ENCODE assay signal across 8 mouse cellular contexts in the genomic region with DNA sequence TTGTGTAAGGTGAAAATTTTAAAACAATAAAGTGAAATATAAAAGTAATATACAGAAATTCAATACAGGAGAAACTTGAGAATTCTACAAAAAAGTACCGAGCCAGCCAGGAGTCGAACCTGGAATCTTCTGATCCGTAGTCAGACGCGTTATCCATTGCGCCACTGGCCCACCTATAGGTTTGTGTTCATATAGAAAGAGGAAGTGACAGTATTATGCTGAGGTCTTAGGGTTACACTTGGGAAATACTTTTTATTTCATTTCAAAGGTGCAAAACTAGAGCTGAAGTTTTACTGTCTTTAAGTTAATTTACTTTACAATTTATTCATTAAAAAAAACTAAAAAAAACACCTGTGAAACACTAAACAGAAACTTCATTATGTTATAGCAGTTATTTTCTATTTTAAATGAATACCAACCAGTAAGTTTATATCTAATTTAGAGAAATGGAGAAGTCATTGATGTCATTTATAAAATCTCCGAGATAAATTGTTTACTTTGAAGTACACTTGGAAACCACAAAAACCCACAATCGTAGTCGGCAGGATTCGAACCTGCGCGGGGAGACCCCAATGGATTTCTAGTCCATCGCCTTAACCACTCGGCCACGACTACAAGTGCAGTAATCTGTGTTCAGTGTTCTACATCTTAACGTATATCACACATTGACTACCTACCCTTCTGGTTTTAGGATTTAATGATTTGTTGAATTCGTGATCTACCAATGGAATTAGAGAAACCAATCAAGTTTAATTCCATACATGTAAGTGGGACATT. TPM values are rescaled to one million over a fixed set of nuclear protein-coding genes. Genes with fewer than 3 reads are reported as not detected.
A peak's percentile ranks its signal among the peaks of the same experiment; 100 is the strongest.
DNase-seq lines count a peak whose midpoint lies in the region; ATAC-seq lines count a peak whose summit lies in the region.

No protein-coding gene starts in this region.

- peaks cover 53% of the 10 kb centered on the region for H3K4me1 ChIP-seq in midbrain, embryonic 10.5 days
- peaks cover 16% of the 10 kb centered on the region for H3K4me1 ChIP-seq in midbrain, embryonic 13.5 days (replicated peaks)
- H3K4me1 ChIP-seq in kidney, embryonic 16.5 days (ENCODE audit: insufficient read depth, low read length) = peaks cover 18% of the 10 kb centered on the region; the same call in 1 of the 2 replicates
- H3K4me1 ChIP-seq in liver, embryonic 13.5 days (replicated peaks) = peaks cover 69% of the 10 kb centered on the region

- H3K27me3 ChIP-seq in midbrain, embryonic 10.5 days (ENCODE audit: low read depth, poor library complexity, severe bottlenecking) = no peaks in the 10 kb centered on the region
- H3K27me3 ChIP-seq in midbrain, embryonic 13.5 days = peaks cover 24% of the 10 kb centered on the region
- H3K27me3 ChIP-seq in kidney, embryonic 16.5 days (ENCODE audit: insufficient read depth, low read length) = no peaks in the 10 kb centered on the region
- H3K27me3 ChIP-seq in liver, embryonic 13.5 days = no peaks in the 10 kb centered on the region

- H3K4me3 ChIP-seq in midbrain, embryonic 10.5 days = peak overlapping the region; percentile 45
- H3K4me3 ChIP-seq in midbrain, embryonic 13.5 days (replicated peaks) = no peak overlapping the region
- H3K4me3 ChIP-seq in kidney, embryonic 16.5 days (ENCODE audit: low read length) = peak overlapping the region; percentile 6; the same call in 1 of the 2 replicates
- H3K4me3 ChIP-seq in liver, embryonic 13.5 days (replicated peaks) = peak overlapping the region; percentile 58

- no peaks in the 10 kb centered on the region for H3K9me3 ChIP-seq in midbrain, embryonic 10.5 days (replicated peaks)
- no peaks in the 10 kb centered on the region for H3K9me3 ChIP-seq in midbrain, embryonic 13.5 days
- H3K9me3 ChIP-seq in kidney, embryonic 16.5 days (ENCODE audit: low read length) = no peaks in the 10 kb centered on the region
- H3K9me3 ChIP-seq in liver, embryonic 13.5 days (replicated peaks) = no peaks in the 10 kb centered on the region

- no peak for ATAC-seq in midbrain, embryonic 13.5 days
- peak; percentile 69; the same call in 1 of the 2 replicates for ATAC-seq in kidney, embryonic 16.5 days (ENCODE audit: low FRiP score, low TSS enrichment)
- ATAC-seq in liver, embryonic 13.5 days (ENCODE audit: low read depth) = peak; percentile 79

- H3K27ac ChIP-seq in midbrain, embryonic 10.5 days (replicated peaks) = no peak overlapping the region
- no peak overlapping the region for H3K27ac ChIP-seq in midbrain, embryonic 13.5 days
- no peak overlapping the region for H3K27ac ChIP-seq in kidney, embryonic 16.5 days (ENCODE audit: low read length)
- no peak overlapping the region for H3K27ac ChIP-seq in liver, embryonic 13.5 days

- WGBS in midbrain, embryonic 10.5 days = under 1% methylated on average over 17 of the region's 17 CpGs
- WGBS in midbrain, embryonic 13.5 days = under 1% methylated on average over 17 of the region's 17 CpGs
- 2% methylated on average over 17 of the region's 17 CpGs for WGBS in kidney, embryonic 16.5 days
- WGBS in liver, embryonic 13.5 days (ENCODE audit: insufficient replicate concordance) = under 1% methylated on average over 17 of the region's 17 CpGs

- DNase-seq in midbrain, embryonic 10.5 days (ENCODE audit: low spot score) = peak; percentile 82
- DNase-seq in cerebellum, adult 9-11 months = peak; percentile 22
- DNase-seq in frontal cortex, postnatal 25 days (ENCODE audit: low spot score in 2 of 2) = peak; percentile 61 to 78
- DNase-seq in liver, embryonic 13.5 days = peak; percentile 88
- peak; percentile 75 for DNase-seq in retina, postnatal 1 day
- no peak for DNase-seq in urinary bladder, adult 18-20 months (ENCODE audit: low spot score in 2 of 2)

- H3K36me3 ChIP-seq in midbrain, embryonic 10.5 days = no peaks in the 10 kb centered on the region
- H3K36me3 ChIP-seq in midbrain, embryonic 13.5 days = no peaks in the 10 kb centered on the region
- no peaks in the 10 kb centered on the region for H3K36me3 ChIP-seq in kidney, embryonic 16.5 days (ENCODE audit: insufficient read depth, low read length)
- H3K36me3 ChIP-seq in liver, embryonic 13.5 days = no peaks in the 10 kb centered on the region

- no peak overlapping the region for H3K9ac ChIP-seq in midbrain, embryonic 13.5 days (replicated peaks)
- no peak overlapping the region for H3K9ac ChIP-seq in kidney, embryonic 16.5 days (replicated peaks; ENCODE audit: low read length)
- H3K9ac ChIP-seq in liver, embryonic 13.5 days = no peak overlapping the region

- no peak overlapping the region for H3K4me2 ChIP-seq in midbrain, embryonic 13.5 days (replicated peaks)
- H3K4me2 ChIP-seq in kidney, embryonic 16.5 days (replicated peaks; ENCODE audit: low read depth, low read length) = peak overlapping the region; percentile 45; the same call in 1 of the 2 replicates
- H3K4me2 ChIP-seq in liver, embryonic 13.5 days = peak overlapping the region; percentile 76

RNA-seq across cellular contexts. Expression of a gene that starts 12.0 kb away (rescaled TPM):
- polyA plus RNA-seq in midbrain, embryonic 10.5 days (2016; fragmentation: Nextera tagmentation; extraction: Ambion mirVana) = 0.26 and 0.38 TPM in 2 replicates
- polyA plus RNA-seq in midbrain, embryonic 13.5 days (2015; fragmentation: Nextera tagmentation; extraction: Ambion mirVana) = 0.13 TPM in 2 replicates
- 0.50 and 0.54 TPM in 2 replicates for polyA plus RNA-seq in kidney, embryonic 16.5 days (2015; fragmentation: Nextera tagmentation; extraction: Ambion mirVana)
- polyA plus RNA-seq in liver, embryonic 13.5 days (2015; fragmentation: Nextera tagmentation; extraction: Ambion mirVana) = not detected in 2 replicates

RNA-seq across cellular contexts. Expression of a gene that starts 30.2 kb away (rescaled TPM):
- polyA plus RNA-seq in midbrain, embryonic 10.5 days (2016; fragmentation: Nextera tagmentation; extraction: Ambion mirVana) = 2.0 and 4.1 TPM in 2 replicates
- 6.4 and 7.4 TPM in 2 replicates for polyA plus RNA-seq in midbrain, embryonic 13.5 days (2015; fragmentation: Nextera tagmentation; extraction: Ambion mirVana)
- polyA plus RNA-seq in kidney, embryonic 16.5 days (2015; fragmentation: Nextera tagmentation; extraction: Ambion mirVana) = 4.5 and 5.6 TPM in 2 replicates
- polyA plus RNA-seq in liver, embryonic 13.5 days (2015; fragmentation: Nextera tagmentation; extraction: Ambion mirVana) = 3.8 and 5.9 TPM in 2 replicates

RNA-seq across cellular contexts. Expression of a gene that starts 33.1 kb away (rescaled TPM):
- polyA plus RNA-seq in midbrain, embryonic 10.5 days (2016; fragmentation: Nextera tagmentation; extraction: Ambion mirVana) = 4.7 and 9.5 TPM in 2 replicates
- polyA plus RNA-seq in midbrain, embryonic 13.5 days (2015; fragmentation: Nextera tagmentation; extraction: Ambion mirVana) = 1.3 and 3.0 TPM in 2 replicates
- polyA plus RNA-seq in kidney, embryonic 16.5 days (2015; fragmentation: Nextera tagmentation; extraction: Ambion mirVana) = 4.3 TPM in 2 replicates
- 7.7 and 13.6 TPM in 2 replicates for polyA plus RNA-seq in liver, embryonic 13.5 days (2015; fragmentation: Nextera tagmentation; extraction: Ambion mirVana)

RNA-seq across cellular contexts. Expression of a gene that starts 34.6 kb away (rescaled TPM):
- 5.5 and 5.6 TPM in 2 replicates for polyA plus RNA-seq in midbrain, embryonic 10.5 days (2016; fragmentation: Nextera tagmentation; extraction: Ambion mirVana)
- polyA plus RNA-seq in midbrain, embryonic 13.5 days (2015; fragmentation: Nextera tagmentation; extraction: Ambion mirVana) = 3.1 and 5.3 TPM in 2 replicates
- 4.6 and 6.0 TPM in 2 replicates for polyA plus RNA-seq in kidney, embryonic 16.5 days (2015; fragmentation: Nextera tagmentation; extraction: Ambion mirVana)
- 10.3 and 17.1 TPM in 2 replicates for polyA plus RNA-seq in liver, embryonic 13.5 days (2015; fragmentation: Nextera tagmentation; extraction: Ambion mirVana)

RNA-seq across cellular contexts. Expression of a gene that starts 34.9 kb away (rescaled TPM):
- polyA plus RNA-seq in midbrain, embryonic 10.5 days (2016; fragmentation: Nextera tagmentation; extraction: Ambion mirVana) = 0.04 and 0.06 TPM in 2 replicates
- polyA plus RNA-seq in midbrain, embryonic 13.5 days (2015; fragmentation: Nextera tagmentation; extraction: Ambion mirVana) = 0.04 and 0.13 TPM in 2 replicates
- polyA plus RNA-seq in kidney, embryonic 16.5 days (2015; fragmentation: Nextera tagmentation; extraction: Ambion mirVana) = 0.08 and 0.11 TPM in 2 replicates
- 1.5 and 2.0 TPM in 2 replicates for polyA plus RNA-seq in liver, embryonic 13.5 days (2015; fragmentation: Nextera tagmentation; extraction: Ambion mirVana)

Comparison
In these comparisons a context has a peak if more than half of its experiments do, and no peak if none do; other contexts are left out.
1. DNase-seq: peak in midbrain, embryonic 10.5 days (single experiment), cerebellum, adult 9-11 months (single experiment), frontal cortex, postnatal 25 days (2 of 2), liver, embryonic 13.5 days (single experiment) and retina, postnatal 1 day (single experiment); none in urinary bladder, adult 18-20 months (0 of 2).